In the genomic region with DNA sequence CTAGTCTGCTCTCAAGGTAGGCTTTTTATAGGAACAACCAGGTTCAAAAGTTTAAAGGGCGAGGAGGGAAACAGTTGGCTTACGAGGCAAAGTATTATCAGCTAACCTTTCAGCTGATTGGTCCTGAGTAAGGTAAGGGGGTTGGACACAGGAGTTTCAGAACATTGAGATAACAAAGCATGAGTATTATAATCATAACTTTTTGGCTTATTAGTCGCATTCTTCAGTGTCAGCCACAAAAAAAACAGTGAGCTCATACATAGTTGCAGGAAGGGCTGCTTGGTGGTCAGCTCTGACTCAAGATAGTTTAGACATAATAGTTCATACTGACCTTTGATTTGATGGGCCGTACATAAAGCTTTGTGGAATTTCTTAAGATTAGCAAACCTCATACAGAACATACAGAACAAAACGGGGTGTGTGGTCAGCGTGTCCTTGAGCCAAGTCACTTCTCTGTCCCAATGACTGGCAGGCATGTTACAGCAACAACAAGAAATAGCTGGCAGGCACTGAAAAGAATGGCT, we compare ENCODE assay signal across 26 mouse cellular contexts. TPM values are rescaled to one million over a fixed set of nuclear protein-coding genes. Genes with fewer than 3 reads are reported as not detected.
DNase-seq lines count a peak whose midpoint lies in the region; ATAC-seq and TF ChIP-seq lines count a peak whose summit lies in the region.
"Had no signal": no experiment of that assay in that cellular context is flagged by ENCODE, and none has a peak within 500 bp of the region (broad histone marks: within the 10 kb centered on the region; RNA-seq: fewer than 3 reads in every experiment).

No protein-coding gene starts in this region.

- no peak overlapping the region for H3K9ac ChIP-seq in heart, adult 2 months (ENCODE audit: low read depth, low read length)
- H3K9ac ChIP-seq in lung, embryonic 15.5 days, result no peak overlapping the region
- H3K9ac ChIP-seq: forebrain, postnatal 0 days; hindbrain, embryonic 15.5 days; limb, embryonic 13.5 days; liver, embryonic 15.5 days; midbrain, embryonic 15.5 days had no signal

- no peak for TF ChIP-seq CTCF in heart, adult 2 months (IDR thresholded peaks at IDR 0.05)
- no peak for TF ChIP-seq CTCF in Patski (IDR thresholded peaks at IDR 0.05)

- H3K27me3 ChIP-seq in heart, adult 2 months (ENCODE audit: control insufficient read depth, insufficient read depth, low read length), result no peaks in the 10 kb centered on the region
- H3K27me3 ChIP-seq in lung, embryonic 15.5 days, result no peaks in the 10 kb centered on the region
- no peaks in the 10 kb centered on the region for H3K27me3 ChIP-seq in Patski
- no peaks in the 10 kb centered on the region for H3K27me3 ChIP-seq in myocyte (ENCODE audit: control insufficient read depth, insufficient read depth, insufficient read length)
- H3K27me3 ChIP-seq: hindbrain, embryonic 15.5 days; limb, embryonic 13.5 days; liver, embryonic 15.5 days; midbrain, embryonic 15.5 days had no signal

- 0 out of 2 replicates have a peak, but pooled peaks have one; percentile 35 for ATAC-seq in lung, embryonic 15.5 days (ENCODE audit: borderline replicate concordance, extremely low read depth, low FRiP score, low TSS enrichment)
- ATAC-seq in Patski, result peak; percentile 44
- ATAC-seq in megakaryocyte, adult 5-6 weeks (ENCODE audit: poor library complexity, severe bottlenecking), result no peak
- ATAC-seq: forebrain, postnatal 0 days; midbrain, embryonic 15.5 days had no signal

- H3K27ac ChIP-seq in heart, adult 2 months, result peak overlapping the region; percentile 43; the same call in 1 of the 2 replicates
- H3K27ac ChIP-seq in lung, embryonic 15.5 days, result no peak overlapping the region
- H3K27ac ChIP-seq: gastrocnemius, adult 2 months; hindbrain, embryonic 15.5 days; limb, embryonic 13.5 days; liver, embryonic 15.5 days; midbrain, embryonic 15.5 days had no signal

- no peaks in the 10 kb centered on the region for H3K9me3 ChIP-seq in lung, embryonic 15.5 days
- H3K9me3 ChIP-seq: hindbrain, embryonic 15.5 days; limb, embryonic 13.5 days; liver, embryonic 15.5 days; midbrain, embryonic 15.5 days had no signal

- CTCF ChIA-PET in Patski (lab: Charles Lee), result interaction anchor here (0.8 to 2.1 kb wide), 6 partner anchors 11 to 57 kb away, joined by 3 to 5 read pairs (median 4); no protein-coding TSS in a partner anchor

- 47% methylated on average over 6 of the region's 6 CpGs for WGBS in heart, adult 2 months
- 56% methylated on average over 6 of the region's 6 CpGs for WGBS in lung, embryonic 15.5 days

- no peaks in the 10 kb centered on the region for H3K79me2 ChIP-seq in heart, adult 2 months (replicated peaks; ENCODE audit: control insufficient read depth, insufficient read depth, low read length)
- H3K79me2 ChIP-seq in myocyte (ENCODE audit: control insufficient read depth, insufficient read depth), result no peaks in the 10 kb centered on the region

- H3K4me1 ChIP-seq in heart, adult 2 months (ENCODE audit: control insufficient read depth, insufficient read depth, low read length), result peaks cover 1% of the 10 kb centered on the region; the same call in 1 of the 2 replicates
- no peaks in the 10 kb centered on the region for H3K4me1 ChIP-seq in lung, embryonic 15.5 days
- H3K4me1 ChIP-seq: hindbrain, embryonic 15.5 days; limb, embryonic 13.5 days; liver, embryonic 15.5 days; midbrain, embryonic 15.5 days had no signal

- no peak for DNase-seq in heart, adult 2 months
- no peak for DNase-seq in heart, postnatal 36 days
- no peak for DNase-seq in lung, postnatal 36 days
- peak; percentile 37 for DNase-seq in Patski (ENCODE audit: low read depth, low spot score)
- DNase-seq in left cerebral cortex, postnatal 36 days (ENCODE audit: low spot score in 2 of 2), result no peak
- DNase-seq: cerebellum, adult 11 months; cerebellum, postnatal 25 days; forebrain, postnatal 0 days; gastrocnemius, adult 2 months; kidney, adult 18-20 months; kidney, postnatal 14 days; retina, postnatal 1 day; right cerebral cortex, postnatal 4 days; thymus, postnatal 36 days had no signal

- intact Hi-C loops in heart, adult 2 months (cut with DNase I), result no loop called here
- intact Hi-C loops in heart, postnatal 36 days (cut with DNase I), result no loop called here
- intact Hi-C loops in left cerebral cortex, postnatal 36 days (cut with DNase I), result no loop called here

- TF ChIP-seq EP300 in heart, adult 2 months (IDR thresholded peaks at IDR 0.05; ENCODE audit: insufficient read depth, low read depth, low read length), result no peak

- no peak for TF ChIP-seq POLR2A in heart, adult 2 months (IDR thresholded peaks at IDR 0.05; ENCODE audit: insufficient read depth, low read depth, low read length)
- TF ChIP-seq POLR2A in myocyte (IDR thresholded peaks at IDR 0.05; ENCODE audit: insufficient read length, low read depth), result no peak

- H3ac ChIP-seq in myocyte (ENCODE audit: control insufficient read depth, insufficient read length), result no peak overlapping the region

- in situ Hi-C loops in Patski (cut with MboI; ENCODE audit: low pct_unique_long_range_greater_than_20kb), result no loop called here

- POLR2A ChIA-PET in Patski (lab: Charles Lee), result interaction anchor here (1.4 kb wide), 1 partner anchor 9 kb away, joined by 4 read pairs; no protein-coding TSS in a partner anchor

- H3K4me3 ChIP-seq in heart, adult 2 months, result no peak overlapping the region
- H3K4me3 ChIP-seq in lung, embryonic 15.5 days, result no peak overlapping the region
- H3K4me3 ChIP-seq in myocyte, result no peak overlapping the region
- H3K4me3 ChIP-seq: gastrocnemius, adult 2 months; hindbrain, embryonic 15.5 days; limb, embryonic 13.5 days; liver, embryonic 15.5 days; midbrain, embryonic 15.5 days had no signal

- H3K4me2 ChIP-seq in lung, embryonic 15.5 days, result no peak overlapping the region
- H3K4me2 ChIP-seq in myocyte (ENCODE audit: low read depth), result peak overlapping the region; percentile 28
- H3K4me2 ChIP-seq: hindbrain, embryonic 15.5 days; limb, embryonic 13.5 days; liver, embryonic 15.5 days; midbrain, embryonic 15.5 days had no signal

- no peaks in the 10 kb centered on the region for H3K36me3 ChIP-seq in heart, adult 2 months (ENCODE audit: control insufficient read depth, insufficient read depth, low read length)
- H3K36me3 ChIP-seq in lung, embryonic 15.5 days, result no peaks in the 10 kb centered on the region
- no peaks in the 10 kb centered on the region for H3K36me3 ChIP-seq in myocyte (ENCODE audit: control insufficient read depth, insufficient read depth)
- H3K36me3 ChIP-seq: limb, embryonic 13.5 days had no signal

TF ChIP-seq in myocyte, 11 proteins besides CTCF, POLR2A, EP300 and RAD21:
- no peak for TF ChIP-seq POLR2AphosphoS2 (IDR thresholded peaks at IDR 0.05; ENCODE audit: insufficient read length, low read depth)
- TF ChIP-seq CEBPB (IDR thresholded peaks at IDR 0.05; ENCODE audit: insufficient read depth, poor library complexity, severe bottlenecking), result no peak
- TF ChIP-seq MAX (IDR thresholded peaks at IDR 0.05; ENCODE audit: low read depth), result no peak
- TF ChIP-seq TCF12 (IDR thresholded peaks at IDR 0.05; ENCODE audit: insufficient read depth, poor library complexity, severe bottlenecking), result no peak
- TF ChIP-seq REST (IDR thresholded peaks at IDR 0.05; ENCODE audit: insufficient read depth, insufficient read length), result no peak
- no peak for TF ChIP-seq MYOG (IDR thresholded peaks at IDR 0.05; ENCODE audit: control insufficient read depth in 1 of 3, insufficient read depth in 1 of 3, insufficient read length in 2 of 3, low read depth in 2 of 3)
- TF ChIP-seq TCF3 (IDR thresholded peaks at IDR 0.05; ENCODE audit: insufficient read length, low read depth), result no peak
- no peak for TF ChIP-seq USF1 (IDR thresholded peaks at IDR 0.05; ENCODE audit: low read depth)
- no peak for TF ChIP-seq SRF (IDR thresholded peaks at IDR 0.05; ENCODE audit: control insufficient read depth, insufficient read length, low read depth)
- no peak for TF ChIP-seq E2F4 (IDR thresholded peaks at IDR 0.05; ENCODE audit: insufficient read depth)

RNA-seq across cellular contexts. Expression of gene Armh2, which starts 5.4 kb away (rescaled TPM):
- not detected for total RNA-seq in heart, adult 2 months (2021)
- polyA plus RNA-seq in heart, adult 2 months (2012; rRNA removed), result not detected in 2 replicates
- total RNA-seq in heart, postnatal 36 days (2021), result not detected
- polyA plus RNA-seq in lung, embryonic 15.5 days (2015; fragmentation: Nextera tagmentation; extraction: Ambion mirVana), result not detected in 2 replicates
- polyA plus RNA-seq in Patski (2021), result not detected
- 0.07 TPM for polyA plus RNA-seq in myocyte (2012; fragmentation: generic; extraction: Trizol)
- total RNA-seq in left cerebral cortex, postnatal 36 days (2021), result not detected
- total RNA-seq in megakaryocyte, adult 5-6 weeks (2015), result 0.22 TPM in 1 of 2 replicates, not detected in the other
- total RNA-seq in megakaryocyte, adult 5-6 weeks (2017), result not detected in 2 replicates
- total RNA-seq: ES-E14; gastrocnemius, adult 2 months; granulocyte monocyte progenitor cell, adult 5-6 weeks; left cerebral cortex, adult 8-10 months; megakaryocyte progenitor cell, adult 5-6 weeks had no signal
- polyA plus RNA-seq: embryonic facial prominence, embryonic 11.5 days; forebrain, postnatal 0 days; hindbrain, embryonic 15.5 days; limb, embryonic 13.5 days; liver, embryonic 15.5 days had no signal

RNA-seq across cellular contexts. Expression of gene Gmnn, which starts 26.1 kb away (rescaled TPM):
- 10 to 100 TPM; 45.9 to 72.3 TPM for total RNA-seq in heart, adult 2 months (2021)
- 12.9 and 18.4 TPM in 2 replicates for polyA plus RNA-seq in heart, adult 2 months (2012; rRNA removed)
- 10 to 100 TPM; 48.5 to 52.9 TPM for total RNA-seq in heart, postnatal 36 days (2021)
- polyA plus RNA-seq in lung, embryonic 15.5 days (2015; fragmentation: Nextera tagmentation; extraction: Ambion mirVana), result 114 and 123 TPM in 2 replicates
- polyA plus RNA-seq in Patski (2021) (61.1 TPM), myocyte (2012; fragmentation: generic; extraction: Trizol) (10.8 TPM)
- 1 to 10 TPM; 3.1 to 5.0 TPM for total RNA-seq in left cerebral cortex, postnatal 36 days (2021)
- 161 and 181 TPM in 2 replicates for total RNA-seq in megakaryocyte, adult 5-6 weeks (2015)
- total RNA-seq in megakaryocyte, adult 5-6 weeks (2017), result 175 and 177 TPM in 2 replicates

Comparison
In these comparisons a context has a peak if more than half of its experiments do, and no peak if none do; other contexts are left out.
1. RNA of gene Gmnn, which starts 26.1 kb away (total RNA-seq): 161 to 181 TPM in megakaryocyte, adult 5-6 weeks, 45.9 to 72.3 TPM in heart, adult 2 months and 48.5 to 52.9 TPM in heart, postnatal 36 days; 3.1 to 5.0 TPM in left cerebral cortex, postnatal 36 days; every median in the first group is over 4 times any median in the second.